Comparison of ENCODE assay signal across 8 mouse cellular contexts in genomic region chr13:67500084-67500719, GRCm38 (mm10). TPM values are rescaled to one million over a fixed set of nuclear protein-coding genes. Genes with fewer than 3 reads are reported as not detected.
DNase-seq lines count a peak whose midpoint lies in the region; ATAC-seq and TF ChIP-seq lines count a peak whose summit lies in the region.

Gene Zfp58 (minus strand): TSS chr13:67500555.

- no peak within 1 kb of the TSS for H3K27ac ChIP-seq in CH12.LX (ENCODE audit: insufficient read depth, low read depth)
- no peak within 1 kb of the TSS for H3K27ac ChIP-seq in forebrain, embryonic 11.5 days (ENCODE audit: low read depth, low read length)
- peak within 1 kb of the TSS; percentile 40 for H3K27ac ChIP-seq in heart, embryonic 16.5 days (ENCODE audit: low read length)
- H3K27ac ChIP-seq in liver, embryonic 15.5 days (replicated peaks): no peak within 1 kb of the TSS; the same call in 1 of the 2 replicates
- no peak within 1 kb of the TSS for H3K27ac ChIP-seq in neural tube, embryonic 12.5 days

- H3K79me2 ChIP-seq in CH12.LX (replicated peaks; ENCODE audit: control insufficient read depth, extremely low read depth, insufficient read depth, poor library complexity, severe bottlenecking): peaks cover 7% of the 10 kb centered on the region; the same call in 1 of the 2 replicates

- peaks cover 0 to 1% of the 10 kb centered on the region in 2 experiments for H3K36me3 ChIP-seq in CH12.LX (replicated peaks in 1 of 2; ENCODE audit: control insufficient read depth in 1 of 2, insufficient read depth in 1 of 2, low read length in 1 of 2)
- H3K36me3 ChIP-seq in forebrain, embryonic 11.5 days (ENCODE audit: control insufficient read depth, insufficient read depth, low read length): no peaks in the 10 kb centered on the region
- peaks cover 5% of the 10 kb centered on the region for H3K36me3 ChIP-seq in heart, embryonic 16.5 days (ENCODE audit: control insufficient read depth, insufficient read depth)
- peaks cover under 1% of the 10 kb centered on the region; the same call in 1 of the 2 replicates for H3K36me3 ChIP-seq in liver, embryonic 15.5 days (replicated peaks)
- H3K36me3 ChIP-seq in neural tube, embryonic 12.5 days: peaks cover 2% of the 10 kb centered on the region; the same call in 1 of the 2 replicates

- H3K4me3 ChIP-seq in CH12.LX (replicated peaks in 1 of 3; ENCODE audit: low read depth in 2 of 3, low read length in 2 of 3, poor library complexity in 1 of 3): peak within 1 kb of the TSS; percentile 63 to 88 (median 79)
- peak within 1 kb of the TSS; percentile 52 for H3K4me3 ChIP-seq in forebrain, embryonic 11.5 days (ENCODE audit: low read depth, low read length)
- peak within 1 kb of the TSS; percentile 97 for H3K4me3 ChIP-seq in heart, embryonic 16.5 days (ENCODE audit: low read length)
- H3K4me3 ChIP-seq in liver, embryonic 15.5 days (replicated peaks): peak within 1 kb of the TSS; percentile 66
- H3K4me3 ChIP-seq in neural tube, embryonic 12.5 days: peak within 1 kb of the TSS; percentile 75

- no peak for TF ChIP-seq CTCF in CH12.LX (conservative IDR thresholded peaks at IDR 0.05 in 1 of 2, IDR thresholded peaks at IDR 0.05 in 1 of 2; ENCODE audit: low read depth in 2 of 2, low read length in 2 of 2)

- peak within 1 kb of the TSS; percentile 54 for H3K4me2 ChIP-seq in CH12.LX (ENCODE audit: insufficient read depth, low read depth, poor library complexity, severe bottlenecking)
- H3K4me2 ChIP-seq in forebrain, embryonic 11.5 days (ENCODE audit: low read depth, low read length, severe bottlenecking): peak within 1 kb of the TSS; percentile 66
- H3K4me2 ChIP-seq in heart, embryonic 16.5 days (ENCODE audit: low read depth, low read length): peak within 1 kb of the TSS; percentile 91
- peak within 1 kb of the TSS; percentile 71 for H3K4me2 ChIP-seq in liver, embryonic 15.5 days
- peak within 1 kb of the TSS; percentile 82 for H3K4me2 ChIP-seq in neural tube, embryonic 12.5 days (replicated peaks)

- H3K27me3 ChIP-seq in CH12.LX (replicated peaks): no peaks in the 10 kb centered on the region
- H3K27me3 ChIP-seq in forebrain, embryonic 11.5 days (ENCODE audit: control insufficient read depth, insufficient read depth, low read length): no peaks in the 10 kb centered on the region
- H3K27me3 ChIP-seq in heart, embryonic 16.5 days (ENCODE audit: control insufficient read depth, insufficient read depth, low read length): no peaks in the 10 kb centered on the region
- H3K27me3 ChIP-seq in liver, embryonic 15.5 days: no peaks in the 10 kb centered on the region
- no peaks in the 10 kb centered on the region for H3K27me3 ChIP-seq in neural tube, embryonic 12.5 days (replicated peaks)

- H3K9me3 ChIP-seq in CH12.LX (replicated peaks; ENCODE audit: low read length): no peaks in the 10 kb centered on the region
- H3K9me3 ChIP-seq in forebrain, embryonic 11.5 days (ENCODE audit: control insufficient read depth, low read length): no peaks in the 10 kb centered on the region
- H3K9me3 ChIP-seq in heart, embryonic 16.5 days (replicated peaks; ENCODE audit: control insufficient read depth, low read length): 0 out of 2 replicates have a peak, but pooled peaks cover 3% of the 10 kb centered on the region
- no peaks in the 10 kb centered on the region for H3K9me3 ChIP-seq in liver, embryonic 15.5 days (replicated peaks)
- H3K9me3 ChIP-seq in neural tube, embryonic 12.5 days: no peaks in the 10 kb centered on the region

- peaks cover 3 to 13% of the 10 kb centered on the region in 2 experiments; a peak in 2 of 4 replicates for H3K4me1 ChIP-seq in CH12.LX (ENCODE audit: control insufficient read depth in 1 of 2, insufficient read depth in 2 of 2)
- peaks cover 4% of the 10 kb centered on the region; the same call in 1 of the 2 replicates for H3K4me1 ChIP-seq in forebrain, embryonic 11.5 days (replicated peaks; ENCODE audit: control insufficient read depth, insufficient read depth, low read length)
- peaks cover 7% of the 10 kb centered on the region for H3K4me1 ChIP-seq in heart, embryonic 16.5 days (ENCODE audit: control insufficient read depth, insufficient read depth, low read length)
- peaks cover 11% of the 10 kb centered on the region for H3K4me1 ChIP-seq in liver, embryonic 15.5 days (replicated peaks)
- H3K4me1 ChIP-seq in neural tube, embryonic 12.5 days: peaks cover 7% of the 10 kb centered on the region

- no peak for TF ChIP-seq RAD21 in CH12.LX (IDR thresholded peaks at IDR 0.05; ENCODE audit: low read depth, low read length)

- TF ChIP-seq POLR2A in CH12.LX (IDR thresholded peaks at IDR 0.05; ENCODE audit: low read depth, low read length): peak; percentile 75

- WGBS in forebrain, embryonic 11.5 days: under 1% methylated on average over 22 of the region's 22 CpGs
- under 1% methylated on average over 22 of the region's 22 CpGs for WGBS in heart, embryonic 16.5 days
- WGBS in liver, embryonic 15.5 days (ENCODE audit: insufficient replicate concordance): under 1% methylated on average over 22 of the region's 22 CpGs
- under 1% methylated on average over 22 of the region's 22 CpGs for WGBS in neural tube, embryonic 12.5 days

- dilution Hi-C loops in CH12.LX (cut with MboI; ENCODE audit: extremely low pct_ligation_motif_present, extremely low pct_unique_long_range_greater_than_20kb, low sequenced_read_pairs): no loop called here

- no peak for TF ChIP-seq EP300 in CH12.LX (IDR thresholded peaks at IDR 0.05; ENCODE audit: low read length)

- peak; percentile 97 for ATAC-seq in forebrain, embryonic 11.5 days (replicated peaks; ENCODE audit: low FRiP score)
- peak; percentile 97 for ATAC-seq in heart, embryonic 16.5 days (replicated peaks; ENCODE audit: extremely low read depth, insufficient read depth, low FRiP score)
- peak; percentile 85 for ATAC-seq in liver, embryonic 15.5 days (ENCODE audit: insufficient read depth)
- peak; percentile 95 for ATAC-seq in neural tube, embryonic 12.5 days (ENCODE audit: low FRiP score, low read depth)

- in situ Hi-C loops in CH12.LX (cut with MboI; ENCODE audit: low pct_ligation_motif_present, low pct_unique_long_range_greater_than_20kb, low sequenced_read_pairs): no loop called here

- H3K9ac ChIP-seq in CH12.LX (ENCODE audit: insufficient read depth, low read depth): peak within 1 kb of the TSS; percentile 50
- H3K9ac ChIP-seq in forebrain, embryonic 11.5 days (ENCODE audit: low read length): peak within 1 kb of the TSS; percentile 60
- peak within 1 kb of the TSS; percentile 90 for H3K9ac ChIP-seq in heart, embryonic 16.5 days (ENCODE audit: low read length)
- H3K9ac ChIP-seq in liver, embryonic 15.5 days: peak within 1 kb of the TSS; percentile 62
- H3K9ac ChIP-seq in neural tube, embryonic 12.5 days: peak within 1 kb of the TSS; percentile 65

- peak; percentile 73 for DNase-seq in CH12.LX (ENCODE audit: extremely low read depth)
- DNase-seq in c-Kit-positive CD71-positive TER-119-negative erythroid progenitor cells, embryonic 14.5 days (ENCODE audit: low read depth): peak; percentile 80
- DNase-seq in forebrain, embryonic 11.5 days (ENCODE audit: low spot score): peak; percentile 80
- peak; percentile 89 to 90 for DNase-seq in kidney, postnatal 36 days
- peak; percentile 94 for DNase-seq in telencephalon, adult 2 months (ENCODE audit: low read depth, low spot score)

TF ChIP-seq in CH12.LX, 34 proteins besides CTCF, POLR2A, EP300 and RAD21 (continues in another document):
- no peak for TF ChIP-seq RCOR1 (conservative IDR thresholded peaks at IDR 0.05; ENCODE audit: low read depth, low read length)
- peak; percentile 70 for TF ChIP-seq TCF12 (IDR thresholded peaks at IDR 0.05; ENCODE audit: low read depth, low read length)
- TF ChIP-seq ZKSCAN1 (IDR thresholded peaks at IDR 0.05; ENCODE audit: borderline replicate concordance, low read depth, low read length): peak; percentile 92
- TF ChIP-seq HCFC1 (IDR thresholded peaks at IDR 0.05; ENCODE audit: low read depth, low read length): peak; percentile 97
- TF ChIP-seq E2F4 (IDR thresholded peaks at IDR 0.05; ENCODE audit: insufficient replicate concordance, low read depth, low read length): no peak
- TF ChIP-seq ZMIZ1 (IDR thresholded peaks at IDR 0.05; ENCODE audit: low read depth, low read length): peak; percentile 57; the same call in 1 of the 2 replicates
- TF ChIP-seq USF1 (IDR thresholded peaks at IDR 0.05; ENCODE audit: low read depth, low read length): no peak
- TF ChIP-seq UBTF (IDR thresholded peaks at IDR 0.05; ENCODE audit: low read depth, low read length): no peak
- TF ChIP-seq SMC3 (IDR thresholded peaks at IDR 0.05; ENCODE audit: low read depth, low read length): no peak
- no peak for TF ChIP-seq CHD2 (IDR thresholded peaks at IDR 0.05; ENCODE audit: low read length)
- peak; percentile 96 for TF ChIP-seq ELF1 (IDR thresholded peaks at IDR 0.05; ENCODE audit: low read depth, low read length)
- no peak for TF ChIP-seq MAFK (IDR thresholded peaks at IDR 0.05; ENCODE audit: insufficient replicate concordance, low read length)
- peak; percentile 25; the same call in 1 of the 2 replicates for TF ChIP-seq GABPA (IDR thresholded peaks at IDR 0.05; ENCODE audit: insufficient replicate concordance, low read depth, low read length)
- no peak for TF ChIP-seq POLR2AphosphoS2 (IDR thresholded peaks at IDR 0.05; ENCODE audit: low read depth, low read length)
- peak; percentile 90; the same call in 1 of the 2 replicates for TF ChIP-seq KAT2A (IDR thresholded peaks at IDR 0.05; ENCODE audit: insufficient replicate concordance, low read length)
- TF ChIP-seq MAX (IDR thresholded peaks at IDR 0.05; ENCODE audit: low read length): peak; percentile 36; the same call in 1 of the 2 replicates
- peak; percentile 51; the same call in 1 of the 2 replicates for TF ChIP-seq MXI1 (IDR thresholded peaks at IDR 0.05; ENCODE audit: low read depth, low read length)
- TF ChIP-seq MAZ (IDR thresholded peaks at IDR 0.05; ENCODE audit: low read depth, low read length): no peak
- TF ChIP-seq IRF4 (IDR thresholded peaks at IDR 0.05; ENCODE audit: low read depth, low read length): no peak; the same call in 1 of the 2 replicates
- no peak for TF ChIP-seq USF2 (conservative IDR thresholded peaks at IDR 0.05; ENCODE audit: low read depth, low read length)
- TF ChIP-seq PAX5 (IDR thresholded peaks at IDR 0.05; ENCODE audit: low read length): no peak
- TF ChIP-seq TBP (conservative IDR thresholded peaks at IDR 0.05; ENCODE audit: low read depth, low read length): peak; percentile 83; the same call in 1 of the 2 replicates

RNA-seq across cellular contexts. Expression of gene Zfp58, which starts in this region (rescaled TPM):
- total RNA-seq in CH12.LX (2012; rRNA removed): 4.3 and 5.2 TPM in 2 replicates
- total RNA-seq in CH12.LX (2014; rRNA removed): 5.9 and 6.4 TPM in 2 replicates
- polyA plus RNA-seq in CH12.LX (2012; ENCODE audit: insufficient read length, low read depth): 2.7 and 2.9 TPM in 2 replicates
- polyA plus RNA-seq in forebrain, embryonic 11.5 days (2014; fragmentation: Nextera tagmentation; extraction: Ambion mirVana): 14.3 and 15.3 TPM in 2 replicates
- polyA plus RNA-seq in heart, embryonic 16.5 days (2015; fragmentation: Nextera tagmentation; extraction: Ambion mirVana): 8.9 TPM in 2 replicates
- 2.1 and 2.4 TPM in 2 replicates for polyA plus RNA-seq in liver, embryonic 15.5 days (2015; fragmentation: Nextera tagmentation; extraction: Ambion mirVana)
- polyA plus RNA-seq in neural tube, embryonic 12.5 days (2016; fragmentation: Nextera tagmentation; extraction: Ambion mirVana): 13.7 and 14.7 TPM in 2 replicates
